Mouse (Mus musculus) thymus, postnatal 0 days (tissue): ENCODE results near the gene Slc24a3. TPM values are rescaled to one million over a fixed set of nuclear protein-coding genes. Genes with fewer than 3 reads are reported as not detected.

Experiments used
- DNase-seq: peaks from one replicate; pipeline ENCODE4 v3.0.0-alpha.2; 2015; ENCODE audit warnings: low spot score
- polyA plus RNA-seq: library from polyadenylated mRNA; unstranded; fragments of >200 nt; fragmentation: Nextera tagmentation; extraction: Ambion mirVana; gene quantifications from 2 replicates; pipeline ENCODE4 v1.2.1, GENCODE M21; 2015

The Slc24a3 gene
- polyA plus RNA-seq, 1 experiment from 2014 or later: 0.64 TPM

GRCm38 (mm10) chr2:145421889-145422212, 254.3 kb downstream of the Slc24a3 start:
- no peak for DNase-seq

DNA sequence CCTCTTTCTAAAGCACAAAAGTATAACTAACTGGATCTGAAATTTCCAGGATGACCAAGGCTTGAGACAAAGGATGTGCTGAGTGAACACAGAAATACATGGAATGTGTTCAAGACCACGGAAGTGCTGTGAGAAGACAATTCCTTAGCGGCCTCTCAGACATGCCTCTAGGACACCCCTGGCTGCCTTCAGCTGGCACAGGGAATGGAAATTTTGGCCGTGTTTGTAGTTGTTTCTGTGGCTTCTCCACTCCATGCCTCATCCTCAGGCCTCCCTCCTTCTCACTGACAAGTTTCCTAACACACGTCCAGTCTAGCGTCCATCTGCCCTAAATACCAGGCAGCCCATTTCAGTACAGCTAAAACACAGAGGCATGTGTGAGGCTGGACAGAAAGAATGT, 262.4 kb downstream of the Slc24a3 start:
- no peak for DNase-seq

- no peak for DNase-seq
These were observed 266.5 kb downstream of the Slc24a3 start for GRCm38 (mm10) chr2:145434068-145434467.

GRCm38 (mm10) chr2:145438336-145438735, 270.8 kb downstream of the Slc24a3 start:
- DNase-seq: no peak

DNA sequence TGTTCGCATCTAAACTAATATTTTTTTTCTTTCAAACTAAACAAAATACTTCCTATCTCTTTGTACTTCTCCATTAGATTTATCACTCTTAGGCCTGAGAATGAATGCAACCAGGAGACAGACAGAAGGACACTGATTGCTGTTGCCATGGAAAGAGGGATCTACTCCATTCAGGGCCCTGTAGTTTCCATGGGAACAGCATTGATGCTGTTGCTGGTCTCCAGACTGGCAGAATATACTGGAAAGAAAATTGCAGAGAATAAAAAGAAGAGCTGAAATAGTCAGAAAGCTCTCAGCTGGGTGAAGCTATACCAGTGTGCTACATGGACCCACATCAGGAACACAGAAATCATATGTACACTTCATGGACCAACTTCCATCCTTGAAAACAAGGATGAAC, 272.2 kb downstream of the Slc24a3 start:
- no peak for DNase-seq

GRCm38 (mm10) chr2:145457106-145457747, 289.7 kb downstream of the Slc24a3 start:
- no peak for DNase-seq

DNA sequence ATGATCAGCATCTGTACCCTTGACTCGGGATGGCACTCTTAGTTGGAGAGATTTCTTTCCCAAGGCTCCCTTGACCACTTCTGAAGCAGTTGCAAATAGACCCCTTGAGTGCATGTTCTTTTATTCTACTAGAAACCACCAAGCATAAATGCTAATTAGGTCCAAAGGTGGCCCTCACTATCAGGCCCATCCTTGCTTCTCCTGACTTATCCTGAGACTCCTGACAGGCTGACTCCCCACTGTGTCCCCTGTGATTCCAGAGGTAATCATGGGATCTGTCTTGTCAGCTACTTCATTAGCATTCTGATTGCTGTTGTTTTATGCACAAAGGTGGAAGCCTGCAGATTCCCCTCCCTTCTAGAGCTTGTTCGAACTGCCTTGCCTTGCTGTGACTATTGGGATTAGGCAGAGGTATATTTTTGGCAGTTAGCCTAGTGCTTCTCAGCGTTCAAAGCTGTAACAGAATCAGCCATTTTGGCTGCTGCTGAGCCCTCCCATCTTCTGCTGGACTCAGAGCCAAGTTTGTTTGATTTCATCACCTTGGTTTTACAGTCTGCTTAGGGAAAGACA, 293.4 kb downstream of the Slc24a3 start:
- no peak for DNase-seq

DNA sequence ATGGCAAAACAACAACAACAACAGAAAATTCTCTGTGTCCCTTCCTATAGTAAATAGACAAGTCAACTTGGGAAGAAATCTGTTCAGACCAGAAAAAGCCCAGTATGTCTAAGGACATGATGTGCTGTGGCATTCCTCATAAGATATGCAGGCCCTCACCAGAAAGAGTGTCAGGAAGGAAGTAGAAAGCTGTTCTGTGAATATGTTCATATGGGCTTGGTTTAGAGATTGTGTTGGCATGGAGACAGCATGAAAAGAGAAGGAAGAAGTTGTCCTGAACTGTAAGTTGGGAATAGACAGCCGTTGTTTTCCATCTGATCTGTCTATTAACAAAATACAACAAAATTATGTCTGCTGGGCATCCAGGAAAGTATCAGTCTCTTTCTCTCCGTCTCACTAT, 294.7 kb downstream of the Slc24a3 start:
- DNase-seq: no peak

DNA sequence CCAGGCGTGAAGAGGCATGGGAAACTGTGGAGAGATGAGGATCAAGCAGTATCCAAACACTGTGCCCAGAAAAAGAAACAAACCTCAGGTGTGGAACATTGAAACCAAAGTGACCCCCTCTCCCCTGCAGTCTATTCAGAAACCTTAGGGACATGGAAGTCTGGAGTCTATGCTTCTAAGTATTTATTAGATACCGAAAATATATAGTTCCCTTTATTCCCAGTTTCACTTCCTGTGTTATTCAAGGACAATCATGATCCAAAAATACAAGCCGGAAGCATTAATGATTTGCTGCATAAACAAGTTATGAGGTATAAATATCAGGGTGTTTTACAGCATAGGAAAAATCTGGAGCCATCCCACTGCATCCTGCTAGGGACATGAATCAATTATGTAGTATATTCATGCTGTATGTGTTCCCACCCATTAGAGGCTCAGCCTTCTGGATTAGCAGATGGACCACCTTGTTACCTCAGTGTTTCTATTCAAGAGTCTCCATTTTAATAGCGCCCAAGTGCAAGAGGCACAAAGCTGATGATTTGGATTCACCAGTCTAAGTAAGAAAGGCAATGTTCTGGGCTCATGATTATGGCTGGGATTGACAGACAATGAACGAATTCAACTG, 301.3 kb downstream of the Slc24a3 start:
- no peak for DNase-seq

- DNase-seq: no peak
These were observed 309.9 kb downstream of the Slc24a3 start for GRCm38 (mm10) chr2:145477484-145477883.

DNA sequence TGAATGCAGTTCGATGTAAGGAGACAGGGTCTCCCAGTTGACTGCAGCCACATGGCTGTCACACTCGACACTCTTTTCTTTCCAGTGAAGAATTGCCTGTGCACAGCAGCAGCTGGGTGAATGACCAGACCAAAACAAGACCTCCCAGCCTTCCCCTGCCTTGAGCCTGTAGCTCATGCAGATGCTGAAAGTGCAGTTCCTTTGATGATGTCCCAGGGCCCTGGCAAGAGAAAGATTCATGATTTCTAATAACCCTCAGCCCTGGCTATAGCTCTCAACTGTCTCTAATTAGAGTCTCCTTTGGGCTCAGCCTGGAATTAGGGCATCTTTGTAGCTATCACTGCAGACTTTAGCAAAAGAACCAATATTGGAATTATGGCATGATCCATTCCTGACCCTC, 312.1 kb downstream of the Slc24a3 start:
- DNase-seq: no peak

DNA sequence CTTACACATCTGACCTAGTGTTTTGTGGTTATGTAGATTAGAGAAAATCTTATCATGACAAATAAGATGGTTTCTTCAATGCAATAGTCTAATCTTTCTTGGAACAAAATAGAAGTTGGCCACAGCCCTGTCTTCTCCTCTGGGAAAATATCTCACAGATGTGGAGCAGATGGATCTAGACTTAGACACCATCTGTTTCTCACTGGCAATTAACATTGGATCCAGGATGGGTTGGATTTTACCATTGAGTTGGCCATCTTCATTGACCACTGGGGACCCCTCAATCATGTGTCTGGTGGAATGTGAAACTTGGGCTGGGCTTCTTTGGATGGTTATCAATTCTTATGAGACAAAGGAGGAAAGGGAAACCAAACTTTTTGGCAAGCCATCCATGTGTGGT, 332.7 kb downstream of the Slc24a3 start:
- DNase-seq: no peak

DNA sequence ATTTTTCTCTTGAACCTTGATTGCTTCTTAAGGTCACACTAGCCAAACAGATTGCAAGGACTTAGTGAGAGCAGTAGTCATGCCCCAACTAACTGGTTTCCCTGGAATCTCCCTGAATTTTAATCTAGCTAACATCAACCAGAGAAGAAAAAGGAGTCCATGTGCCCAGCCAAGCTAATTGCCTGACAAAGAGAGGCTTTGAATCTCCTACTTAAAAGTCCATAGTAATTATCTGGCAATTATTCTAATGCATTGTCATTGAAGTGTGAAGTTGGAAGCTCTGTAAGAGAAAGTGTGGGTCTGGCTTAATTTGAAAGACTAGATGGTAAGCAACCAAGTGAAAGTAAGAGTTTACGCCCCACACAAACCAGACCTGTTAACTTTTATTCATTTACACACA, 333.9 kb downstream of the Slc24a3 start:
- no peak for DNase-seq

DNA sequence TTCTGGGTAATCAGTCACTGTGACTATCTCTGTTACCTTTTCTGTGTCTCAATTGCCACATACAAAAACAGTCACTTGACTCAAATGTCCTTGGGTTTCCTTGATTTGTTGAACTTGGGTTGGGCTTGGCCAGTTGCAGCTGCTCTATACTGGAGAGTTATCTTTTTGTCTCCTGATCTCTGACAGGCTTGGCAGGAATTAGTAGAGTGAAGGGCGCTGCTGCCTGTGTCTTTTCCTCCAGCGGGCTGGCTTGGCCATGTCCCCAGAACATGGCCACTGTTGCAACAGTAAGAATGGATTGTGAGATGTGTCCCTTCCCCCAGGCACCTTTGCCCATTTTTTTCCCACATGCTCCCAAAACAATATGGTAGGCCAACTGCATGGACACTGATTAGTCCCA, 340.1 kb downstream of the Slc24a3 start:
- DNase-seq: no peak

GRCm38 (mm10) chr2:145510650-145511225, 343.2 kb downstream of the Slc24a3 start:
- no peak for DNase-seq

GRCm38 (mm10) chr2:145515956-145516355, 348.4 kb downstream of the Slc24a3 start:
- DNase-seq: no peak

DNA sequence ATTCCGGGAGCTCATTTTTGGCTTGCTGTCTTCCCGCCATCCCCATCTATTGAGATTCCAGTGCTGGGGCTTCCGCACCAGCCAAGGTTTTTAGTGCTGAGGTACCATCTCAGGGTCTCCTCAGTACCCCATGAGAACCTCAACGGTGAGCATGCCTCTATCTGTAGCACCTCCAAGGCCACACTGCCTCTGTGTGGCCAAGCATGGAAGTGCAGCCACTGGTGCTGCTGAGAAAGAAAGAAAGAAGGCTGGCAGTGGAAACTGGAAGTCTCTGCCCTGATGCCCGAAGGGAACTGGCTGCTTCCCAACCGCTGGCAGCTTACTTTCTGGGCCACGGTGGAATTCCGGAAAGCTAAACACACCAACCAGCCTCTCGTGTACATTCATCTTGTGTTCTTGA, 349.8 kb downstream of the Slc24a3 start:
- peak; percentile 43 for DNase-seq

DNA sequence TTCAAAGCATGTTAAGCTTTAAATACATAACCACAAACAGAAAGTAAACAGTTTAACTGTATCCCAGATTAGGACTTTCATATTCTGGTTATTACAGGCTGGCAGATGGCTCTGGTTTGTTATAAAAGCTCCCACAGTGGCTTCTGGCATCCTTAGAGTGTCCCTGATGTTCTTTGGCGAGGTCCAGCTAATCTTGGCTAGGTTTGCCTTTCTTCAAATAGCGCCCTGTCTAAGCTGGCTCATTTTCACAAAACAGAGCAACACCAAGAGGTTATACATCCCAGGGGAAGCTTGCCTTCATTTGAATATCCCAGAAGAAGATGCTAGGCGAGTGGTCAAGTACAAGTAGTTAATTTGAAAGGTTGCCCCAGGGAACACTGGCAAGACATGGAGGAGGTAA, 354.5 kb downstream of the Slc24a3 start:
- no peak for DNase-seq

DNA sequence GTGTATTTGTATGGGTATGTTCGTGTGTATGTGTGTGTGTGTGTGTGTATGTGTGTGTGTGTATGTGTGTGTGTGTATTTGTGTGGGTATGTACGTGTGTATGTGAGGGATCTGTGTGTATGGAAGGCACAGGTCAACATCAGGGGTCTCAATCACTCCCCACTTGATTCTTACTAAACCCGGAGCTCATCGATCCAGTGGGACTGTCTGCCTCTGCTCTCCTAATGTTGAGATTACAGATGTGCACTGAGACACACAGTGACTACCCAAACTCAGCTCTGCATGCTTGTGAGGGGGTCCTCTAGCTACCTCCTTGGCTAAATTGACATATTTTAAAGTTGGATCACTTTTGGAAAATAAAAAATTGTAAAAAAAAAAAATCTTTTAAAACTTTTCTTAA, 355.8 kb downstream of the Slc24a3 start:
- DNase-seq: no peak

- DNase-seq: no peak
These were observed 359.6 kb downstream of the Slc24a3 start for GRCm38 (mm10) chr2:145527151-145527550.

DNA sequence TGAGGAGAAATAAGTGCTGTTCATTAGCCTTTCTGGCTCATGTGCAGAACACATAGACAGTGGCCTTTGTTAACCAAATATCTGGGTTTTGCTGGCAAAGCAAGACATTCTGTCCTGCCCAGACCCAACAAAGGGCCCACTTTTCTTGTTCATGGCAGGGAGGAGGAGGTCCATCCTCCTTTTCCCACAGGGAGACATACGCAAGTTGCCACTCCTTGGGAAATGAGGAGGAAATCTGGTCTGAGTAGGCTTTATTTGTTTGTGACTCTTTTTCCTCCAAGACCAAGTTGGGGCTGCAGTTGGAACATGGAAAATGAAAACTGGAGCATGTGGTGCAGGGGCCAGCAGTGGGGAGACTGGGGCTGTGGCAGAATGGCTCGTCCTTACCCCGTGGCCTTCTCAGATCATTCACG, 363.4 kb downstream of the Slc24a3 start:
- no peak for DNase-seq

DNA sequence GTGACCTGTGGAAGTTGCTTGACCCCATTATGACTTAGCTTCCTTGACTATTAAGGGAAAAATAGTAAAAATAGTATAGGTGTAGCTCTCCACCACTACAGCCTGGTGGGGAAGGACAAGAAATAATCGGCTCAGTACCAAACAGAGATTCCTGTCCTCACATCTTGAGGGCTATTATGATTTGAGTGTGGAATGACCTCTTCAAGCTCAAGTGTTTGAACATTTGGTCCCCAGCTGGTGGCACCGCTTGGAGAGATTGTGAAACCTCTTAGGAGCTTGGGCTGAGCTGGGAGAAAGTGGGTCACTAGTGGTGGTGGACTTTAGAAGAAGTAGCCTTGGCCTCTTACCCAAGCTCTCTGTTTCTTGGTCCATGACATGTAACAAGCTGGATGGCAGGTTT, 365.5 kb downstream of the Slc24a3 start:
- DNase-seq: no peak

DNA sequence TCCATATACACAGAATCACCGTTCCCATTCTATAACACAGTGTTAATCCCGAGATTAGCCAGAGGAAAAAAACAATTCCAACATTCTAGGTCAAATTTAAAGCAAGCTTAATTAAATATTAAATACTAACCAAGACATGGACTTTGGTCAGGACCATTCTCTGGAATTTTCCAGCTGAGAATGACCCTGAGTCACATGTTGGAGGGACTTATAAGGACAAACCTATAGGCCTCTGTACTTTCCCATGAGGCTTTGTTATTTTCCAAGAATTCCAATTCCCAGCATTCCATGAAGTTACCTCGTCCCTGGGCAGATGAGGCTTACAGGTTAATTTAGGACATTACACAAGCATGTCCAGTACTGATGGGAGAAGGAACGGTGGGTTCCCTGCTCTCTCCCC, 367.8 kb downstream of the Slc24a3 start:
- DNase-seq: no peak
